Mouse (Mus musculus): ENCODE measurements around the gene Chst11.

- TF ChIP-seq CTCF (IDR thresholded peaks at IDR 0.05) (no peak), POLR2A (IDR thresholded peaks at IDR 0.05; ENCODE audit: insufficient read depth, low read depth, low read length) (no peak), EP300 (IDR thresholded peaks at IDR 0.05; ENCODE audit: insufficient read depth, low read depth, low read length) (no peak)
Measured at GRCm38 (mm10) chr10:83006258-83006657, 21.0 kb downstream of the Chst11 start.
